Mouse (Mus musculus) cerebellum, postnatal 36 days (tissue): ENCODE data around the gene Slc22a23.

Experiments used
- DNase-seq, 2 experiments: peaks; one replicate each; pipeline ENCODE4 v3.0.0; 2021 to 2022; ENCODE audit warnings: mixed read lengths in 2 of 2

Gene Slc22a23

GRCm38 (mm10) chr13:34299351-34300333 lies 45.3 kb downstream of the Slc22a23 start:
- no peak for DNase-seq

- no peak for DNase-seq
These were observed 46.3 kb downstream of the Slc22a23 start for GRCm38 (mm10) chr13:34298674-34299073.

DNA sequence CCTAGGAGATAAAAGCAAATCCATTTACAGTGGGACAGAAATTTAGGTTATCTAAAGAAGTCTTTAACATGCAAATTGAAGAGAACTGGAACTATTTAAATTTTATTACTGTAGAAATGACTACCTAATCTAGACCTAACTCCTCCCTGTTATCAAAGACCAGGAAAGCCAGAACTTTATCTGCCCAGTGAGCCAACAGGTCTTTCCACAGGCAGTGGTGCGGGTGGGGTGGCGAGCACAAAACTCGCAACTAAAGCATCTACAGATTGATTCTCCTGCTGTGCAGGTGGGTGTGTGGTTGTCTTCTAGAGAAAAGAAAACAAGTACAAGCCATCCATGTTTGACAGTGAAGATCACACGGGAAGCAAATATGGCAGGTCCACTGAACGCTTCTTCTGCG lies 46.9 kb downstream of the Slc22a23 start:
- DNase-seq: no peak

- DNase-seq: no peak
These were observed 49.1 kb downstream of the Slc22a23 start for GRCm38 (mm10) chr13:34295787-34296435.

GRCm38 (mm10) chr13:34294212-34294611 lies 50.8 kb downstream of the Slc22a23 start:
- no peak for DNase-seq

DNA sequence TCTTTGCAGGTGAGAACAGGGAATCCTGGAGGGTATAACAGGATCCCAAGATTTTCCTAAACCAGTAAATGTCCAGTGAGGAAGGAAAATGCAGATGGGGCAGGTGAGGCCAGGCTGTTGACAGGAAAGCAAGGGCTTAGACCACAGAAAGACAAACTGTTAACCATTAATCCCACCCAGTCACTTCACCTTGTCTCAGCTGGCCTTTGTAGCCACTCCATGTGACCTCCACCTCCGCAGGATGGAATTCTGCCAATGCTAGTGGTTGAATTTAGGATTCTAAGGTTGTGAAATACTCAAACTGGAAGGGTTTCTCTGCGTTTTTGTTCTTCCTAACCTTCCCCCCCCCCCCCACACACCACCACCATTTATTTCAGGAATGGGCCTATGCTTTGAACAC lies 52.9 kb downstream of the Slc22a23 start:
- no peak for DNase-seq

DNA sequence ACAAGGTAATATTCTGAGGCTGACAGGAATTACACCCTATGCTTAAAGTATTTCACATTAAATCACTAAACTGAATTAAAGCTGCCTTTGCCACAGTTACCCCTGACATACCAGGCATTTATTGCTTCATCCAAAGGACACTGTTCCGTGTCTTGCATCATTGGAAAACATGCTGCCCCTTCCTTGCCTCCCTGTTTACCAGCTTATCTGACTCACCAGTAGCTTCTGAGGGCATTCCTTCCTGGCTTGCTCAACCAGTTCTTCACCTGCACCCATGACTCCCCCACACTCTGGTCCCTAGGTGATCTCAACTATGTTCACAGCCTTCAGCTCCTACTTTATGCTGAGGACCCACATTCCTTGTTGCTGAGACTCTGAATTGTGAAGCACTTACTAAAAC lies 54.6 kb downstream of the Slc22a23 start:
- no peak for DNase-seq

- DNase-seq: no peak
These were observed 55.4 kb downstream of the Slc22a23 start for GRCm38 (mm10) chr13:34289567-34289966.

DNA sequence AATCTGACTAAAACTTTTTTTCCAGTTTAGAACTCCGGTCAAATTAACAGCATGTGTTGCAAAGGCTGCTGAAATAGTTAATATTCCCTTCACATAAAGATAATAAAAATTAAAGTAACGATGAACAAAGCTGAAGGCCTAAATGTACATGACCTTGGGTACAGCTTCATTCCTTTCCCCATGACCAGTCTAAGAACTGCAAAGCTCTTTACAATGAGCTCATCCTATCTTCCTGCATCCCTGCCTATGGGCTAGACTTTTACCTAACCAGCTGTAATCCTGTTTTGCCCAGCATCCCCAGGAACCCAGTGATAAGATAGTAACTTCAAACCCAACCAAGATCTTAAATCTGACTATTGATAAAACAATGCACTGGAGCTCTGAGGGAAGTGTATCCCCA lies 56.9 kb downstream of the Slc22a23 start:
- DNase-seq: no peak

- no peak for DNase-seq
These were observed 57.3 kb downstream of the Slc22a23 start for GRCm38 (mm10) chr13:34287601-34288083.

DNA sequence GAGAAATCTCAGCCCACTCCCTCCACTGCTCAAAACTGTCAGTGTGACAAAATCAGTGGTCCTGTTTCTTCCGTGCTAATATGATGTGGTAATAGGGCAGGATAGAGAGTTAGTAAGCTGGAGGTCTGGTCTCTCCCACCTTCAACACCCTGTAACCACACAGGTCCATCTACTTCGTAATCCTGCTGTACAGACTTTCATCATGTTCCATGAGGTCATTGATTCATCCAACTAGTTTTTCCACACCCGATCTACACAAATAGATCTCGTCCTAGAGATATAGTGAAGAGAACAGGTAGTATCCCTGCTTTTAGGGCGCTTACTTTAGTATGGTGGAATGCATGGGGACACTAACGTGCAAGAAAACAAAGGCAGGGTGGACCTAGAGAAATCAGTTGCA lies 63.6 kb downstream of the Slc22a23 start:
- no peak for DNase-seq

DNA sequence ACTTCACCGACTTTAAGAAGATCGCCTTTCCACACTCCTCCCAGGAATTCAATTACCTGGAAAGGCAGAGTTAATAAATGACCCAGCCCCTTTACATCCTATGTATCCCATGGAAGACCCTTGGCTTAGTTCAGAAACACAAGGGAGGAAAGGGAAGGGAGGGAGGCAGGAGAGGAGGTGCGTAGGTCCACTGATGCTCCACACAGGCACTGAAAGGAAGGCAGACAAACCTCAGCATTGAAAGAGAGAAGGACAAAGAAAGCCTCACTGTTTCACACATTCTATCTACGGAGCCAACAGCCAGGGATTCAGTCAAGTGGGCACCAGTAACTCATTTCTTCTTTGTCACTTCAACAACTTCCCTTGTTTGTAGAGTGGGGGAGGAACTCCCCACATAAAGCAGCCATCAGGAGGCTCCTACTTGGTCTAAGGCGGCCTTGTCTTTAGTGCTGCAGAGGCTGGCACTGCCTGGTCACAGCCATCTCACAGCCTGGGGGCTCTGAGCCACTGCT lies 66.2 kb downstream of the Slc22a23 start:
- no peak for DNase-seq

DNA sequence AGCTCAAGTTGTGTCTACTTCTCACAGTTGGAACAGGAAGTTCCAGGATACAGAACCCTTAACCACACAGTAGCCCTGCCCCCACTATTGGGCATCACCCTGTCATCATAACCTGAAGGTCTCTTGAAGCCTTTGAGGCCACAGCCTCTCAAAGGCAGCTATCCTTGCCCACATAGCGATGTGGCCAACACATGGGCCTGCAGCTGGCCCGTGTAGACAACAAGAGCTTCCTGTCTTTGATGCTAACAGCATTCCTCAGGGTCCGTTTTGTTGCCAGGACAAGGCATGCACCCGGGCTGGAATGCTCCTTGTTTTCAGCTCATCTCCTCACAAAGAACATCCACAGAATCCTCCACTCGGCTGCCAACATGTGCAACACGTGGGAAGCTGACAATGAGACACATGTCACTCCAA lies 66.7 kb downstream of the Slc22a23 start:
- no peak for DNase-seq

DNA sequence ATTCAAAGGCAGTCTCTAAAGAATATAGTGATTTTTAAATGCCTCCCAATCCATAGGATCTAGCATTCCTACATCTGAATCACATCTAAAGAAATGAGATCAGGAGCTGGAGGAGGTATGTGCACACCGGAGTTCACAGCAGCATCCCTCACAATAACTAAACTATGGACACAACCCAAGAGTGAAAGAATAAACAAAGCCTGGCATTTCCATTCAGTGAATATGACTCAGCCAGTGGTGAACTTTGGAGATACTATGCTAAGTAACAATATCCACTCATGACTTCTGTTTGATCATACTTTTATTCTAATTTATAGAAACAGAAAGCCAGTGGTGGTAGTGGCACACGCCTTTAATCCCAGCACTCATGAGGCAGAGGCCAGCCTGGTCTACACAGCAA lies 67.4 kb downstream of the Slc22a23 start:
- no peak for DNase-seq

GRCm38 (mm10) chr13:34277001-34277400 lies 68.0 kb downstream of the Slc22a23 start:
- peak; percentile 21 to 22 for DNase-seq

DNA sequence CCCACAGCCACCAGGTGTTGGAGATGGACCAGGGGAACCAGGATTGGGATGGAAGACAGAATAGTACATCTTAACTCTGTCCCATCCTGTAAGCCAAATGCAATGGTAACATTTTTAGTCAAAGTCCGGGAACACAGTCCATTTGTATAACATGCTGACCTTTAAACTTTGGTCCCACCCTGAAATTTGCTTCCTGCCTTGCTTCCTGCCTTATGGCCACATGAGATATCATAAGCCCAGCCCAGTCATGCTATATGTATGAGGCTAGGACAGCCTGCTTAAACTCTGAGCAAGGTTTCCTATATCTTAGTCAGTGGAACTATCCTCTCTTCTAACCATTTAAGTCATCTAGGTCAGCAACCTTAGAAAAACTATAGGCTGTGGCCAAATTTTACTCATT lies 70.1 kb downstream of the Slc22a23 start:
- DNase-seq: no peak

DNA sequence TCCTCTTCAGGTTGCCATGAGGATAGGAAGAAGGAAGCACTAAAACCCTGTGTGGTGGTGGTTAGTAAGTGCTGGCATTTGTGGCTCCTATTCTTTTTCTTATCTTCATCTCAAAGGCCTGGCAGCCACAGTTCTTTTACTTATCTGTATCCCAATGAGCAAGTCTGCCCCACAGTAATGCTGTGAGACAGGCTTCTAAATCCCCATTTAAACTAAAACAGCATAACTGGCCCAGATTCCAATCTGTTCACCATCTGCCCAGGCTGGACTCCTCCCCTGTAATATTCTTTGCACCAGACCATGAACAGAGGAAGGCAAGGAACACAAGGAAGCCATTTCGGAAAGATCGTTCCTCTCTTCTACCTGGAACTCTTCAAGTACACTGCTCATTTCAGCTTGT lies 70.6 kb downstream of the Slc22a23 start:
- DNase-seq: no peak

DNA sequence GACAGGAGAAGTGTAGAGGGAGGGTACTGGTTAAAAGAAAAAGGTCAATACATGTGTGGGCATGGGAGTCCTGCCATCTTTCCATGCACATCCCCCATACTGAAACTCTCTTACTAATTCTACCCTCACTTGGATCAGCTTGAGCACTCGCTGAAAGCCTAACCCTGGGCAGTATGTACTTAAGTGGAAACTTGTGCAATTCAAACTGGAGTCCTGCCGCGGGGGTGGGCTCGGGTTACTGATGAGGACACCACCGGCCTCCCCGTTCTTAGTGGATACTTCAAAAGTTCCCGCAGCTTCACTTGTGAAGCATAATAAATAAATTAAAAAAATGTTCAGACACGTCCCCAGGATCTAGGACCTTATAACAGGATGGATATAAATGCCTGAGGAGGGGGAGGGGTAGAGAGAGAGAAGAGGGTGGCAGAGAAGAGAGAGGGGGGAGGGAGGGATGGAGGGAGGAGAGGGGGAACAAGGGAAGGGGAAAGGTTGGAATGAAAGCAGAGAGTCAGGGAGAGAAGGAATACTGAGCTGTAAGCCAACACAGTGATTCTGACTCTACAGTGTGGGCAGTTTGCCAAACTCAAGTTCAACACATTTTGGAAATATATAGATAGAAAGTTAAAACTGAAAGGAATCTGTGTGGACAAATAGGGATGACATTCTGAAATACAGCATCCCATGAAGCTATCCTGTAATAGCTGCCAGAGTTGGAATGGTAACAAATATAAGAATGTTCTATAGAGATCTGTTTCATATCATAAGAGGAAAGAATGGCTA lies 72.5 kb downstream of the Slc22a23 start:
- no peak for DNase-seq

DNA sequence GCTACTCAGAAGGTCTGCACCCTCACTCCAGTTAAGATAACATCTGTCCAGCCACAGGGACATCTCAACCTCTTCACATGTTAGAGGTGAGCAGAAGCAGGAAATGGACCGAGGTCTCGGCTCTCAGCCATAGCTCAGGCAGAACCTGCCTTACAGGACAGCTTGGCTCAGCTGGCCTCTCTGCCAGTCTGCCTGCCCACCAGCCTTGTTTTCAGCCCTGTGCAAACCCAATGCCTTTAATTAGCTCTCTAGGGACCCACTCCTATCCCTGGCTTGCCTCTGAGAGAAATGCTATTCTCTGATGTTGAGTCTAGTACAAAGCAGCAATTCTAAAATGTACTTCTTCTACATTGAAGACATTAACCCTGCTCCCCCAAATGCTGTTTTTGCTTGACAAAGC lies 73.3 kb downstream of the Slc22a23 start:
- DNase-seq: no peak

DNA sequence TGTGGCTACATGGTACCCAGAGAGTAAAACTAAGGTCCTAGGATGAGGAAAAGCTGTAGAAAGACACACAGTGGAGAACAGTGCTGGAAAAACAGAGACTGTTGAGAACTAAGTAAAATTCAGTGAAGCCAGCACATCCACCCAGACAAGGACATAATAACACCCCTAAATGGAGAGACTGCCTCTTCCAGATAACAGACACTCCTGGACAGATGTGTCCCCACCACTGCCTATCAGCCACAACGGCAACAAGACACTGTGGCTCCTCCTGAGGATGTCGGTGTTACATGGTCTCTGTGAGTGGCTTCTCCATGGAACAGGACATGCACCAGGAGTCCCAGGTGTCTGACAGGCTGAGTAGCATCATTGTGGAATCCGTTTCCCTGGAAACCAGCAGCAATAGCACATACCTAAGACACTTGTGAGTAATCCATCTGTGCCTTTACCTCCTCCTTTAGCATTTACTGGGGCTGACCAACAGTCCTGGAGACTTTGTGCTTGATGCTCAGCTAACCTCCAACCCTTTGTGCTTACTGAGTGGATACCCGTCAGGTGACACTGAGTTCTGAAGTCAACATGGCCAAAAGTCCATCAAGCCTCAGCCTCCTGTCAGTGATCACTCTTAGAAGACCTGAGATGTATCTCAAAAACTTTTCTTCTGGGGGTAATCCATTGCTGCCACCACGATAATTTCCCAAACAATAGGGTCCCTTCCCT lies 73.9 kb downstream of the Slc22a23 start:
- no peak for DNase-seq

GRCm38 (mm10) chr13:34269376-34269991 lies 75.5 kb downstream of the Slc22a23 start:
- DNase-seq: no peak
